Mouse (Mus musculus) neural tube, embryonic 12.5 days (tissue): Measurements from ENCODE around the gene 1810062G17Rik. TPM values are rescaled to one million over a fixed set of nuclear protein-coding genes. Genes with fewer than 3 reads are reported as not detected.

ENCODE experiments used
- ATAC-seq: fragments of 200-750 bp; cut with Nextera tagmentation; 2 replicates; pipeline ENCODE4 v1.8.0; 2017; ENCODE audit warnings: low read depth, mild to moderate bottlenecking, moderate TSS enrichment, moderate library complexity; ENCODE audit not compliant: low FRiP score
- H3K27ac ChIP-seq: fragments of 300-500 bp; sonication (generic); 2 replicates; pipeline ENCODE4 v1.5.1; 2016
- H3K27me3 ChIP-seq: fragments of 300-500 bp; sonication (generic); replicated peaks from 2 replicates; pipeline ENCODE4 v1.6.1; 2016; ENCODE audit warnings: mild to moderate bottlenecking
- H3K36me3 ChIP-seq: fragments of 300-500 bp; sonication (generic); 2 replicates; pipeline ENCODE4 v1.6.1; 2016; ENCODE audit warnings: mild to moderate bottlenecking
- H3K4me1 ChIP-seq: fragments of 300-500 bp; sonication (generic); 2 replicates; pipeline ENCODE4 v1.6.1; 2016
- H3K4me2 ChIP-seq: fragments of 300-500 bp; sonication (generic); replicated peaks from 2 replicates; pipeline ENCODE4 v1.6.1; 2016; ENCODE audit warnings: mild to moderate bottlenecking
- H3K4me3 ChIP-seq: fragments of 300-500 bp; sonication (generic); 2 replicates; pipeline ENCODE4 v1.5.1; 2016
- H3K9ac ChIP-seq: fragments of 300-500 bp; sonication (generic); 2 replicates; pipeline ENCODE4 v1.6.1; 2016; ENCODE audit warnings: mild to moderate bottlenecking
- H3K9me3 ChIP-seq: fragments of 300-500 bp; sonication (generic); 2 replicates; pipeline ENCODE4 v1.6.1; 2016; ENCODE audit warnings: mild to moderate bottlenecking
- WGBS: fragments of 180-500 bp; shearing (Covaris S2); methylation state at CpG from one replicate; pipeline ENCODE4 v1.1.7; 2016; 5-methylcytosine and 5-hydroxymethylcytosine counted together
- polyA plus RNA-seq: library from polyadenylated mRNA; unstranded; fragments of >200 nt; fragmentation: Nextera tagmentation; extraction: Ambion mirVana; gene quantifications from 2 replicates; pipeline ENCODE4 v1.2.1, GENCODE M21; 2016

Gene 1810062G17Rik
- polyA plus RNA-seq, 1 experiment from 2014 or later, result 0.22 TPM

DNA sequence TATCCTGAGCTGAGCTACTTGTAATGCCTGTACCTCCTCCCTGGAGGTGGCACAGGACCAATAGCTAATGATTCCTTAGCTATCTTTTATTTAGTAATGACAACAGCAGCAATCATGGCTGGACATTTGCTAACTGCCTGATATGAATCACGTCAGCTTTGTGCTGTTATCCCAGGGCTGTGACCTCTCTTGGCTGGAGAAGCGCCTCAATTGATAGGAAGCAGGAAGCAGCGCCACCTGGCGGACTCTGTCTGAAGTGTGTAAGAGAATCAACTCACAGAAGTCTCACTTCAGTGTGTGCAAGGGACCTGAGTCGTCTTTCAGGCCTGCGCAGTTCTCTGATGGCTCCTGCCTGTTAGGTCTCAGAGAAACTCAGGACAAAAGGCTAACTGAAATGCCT, 19.7 kb downstream of the 1810062G17Rik start:
- Histone ChIP-seq H3K9ac (no peak overlapping the region), H3K4me1 (no peaks in the 10 kb centered on the region), H3K36me3 (no peaks in the 10 kb centered on the region), H3K27ac (no peak overlapping the region), H3K4me3 (no peak overlapping the region), H3K9me3 (no peaks in the 10 kb centered on the region), H3K4me2 (peak overlapping the region; percentile 29; the same call in 1 of the 2 replicates), H3K27me3 (no peaks in the 10 kb centered on the region)
- 5% methylated on average over 6 of the region's 6 CpGs for WGBS
- ATAC-seq, result peak; percentile 77

DNA sequence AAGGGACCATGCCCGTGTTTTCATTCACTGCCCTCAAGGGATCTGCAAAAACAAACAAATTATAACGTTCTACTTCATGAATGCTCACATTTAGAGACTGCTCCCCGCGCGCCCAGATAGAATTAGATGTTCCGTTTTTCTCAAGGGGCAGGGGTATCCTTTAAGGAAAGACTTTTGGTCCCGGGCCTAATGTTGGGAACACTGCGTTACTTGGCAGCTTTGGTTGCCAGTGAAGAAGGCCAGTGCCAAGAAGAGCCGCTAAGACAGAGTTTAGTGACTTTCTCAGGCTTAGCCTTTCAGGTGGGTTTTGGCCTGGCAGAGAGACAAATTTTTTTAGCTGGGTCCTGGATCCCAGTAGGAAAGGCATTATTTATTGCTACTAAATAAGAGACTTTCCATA, 20.5 kb downstream of the 1810062G17Rik start:
- no peaks in the 10 kb centered on the region for H3K4me1 ChIP-seq
- no peaks in the 10 kb centered on the region for H3K9me3 ChIP-seq
- H3K9ac ChIP-seq, result no peak overlapping the region
- no peak overlapping the region for H3K4me3 ChIP-seq
- H3K27me3 ChIP-seq, result no peaks in the 10 kb centered on the region
- 89% methylated on average over 9 of the region's 9 CpGs for WGBS
- no peak for ATAC-seq
- no peaks in the 10 kb centered on the region for H3K36me3 ChIP-seq
- H3K27ac ChIP-seq, result no peak overlapping the region
- H3K4me2 ChIP-seq, result no peak overlapping the region

DNA sequence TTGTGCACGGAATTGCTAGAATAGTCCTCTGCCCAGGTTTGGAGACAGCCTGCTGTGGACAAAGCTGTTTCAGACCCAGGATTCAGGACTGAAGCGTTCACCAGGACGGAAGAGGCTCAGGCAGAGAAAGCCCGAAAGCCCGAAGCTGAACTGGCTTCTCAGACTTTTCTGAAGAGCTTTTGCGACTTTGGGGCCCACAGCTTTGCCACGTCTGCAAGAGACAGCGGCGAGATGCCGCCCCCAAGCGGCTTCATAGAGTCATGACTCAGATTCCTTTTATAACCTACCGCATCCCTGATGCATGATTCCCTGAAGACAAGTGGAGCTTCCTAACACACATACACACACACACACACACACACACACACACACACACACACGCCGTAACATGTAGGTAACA, 21.0 kb downstream of the 1810062G17Rik start:
- no peak for ATAC-seq
- no peaks in the 10 kb centered on the region for H3K27me3 ChIP-seq
- no peaks in the 10 kb centered on the region for H3K36me3 ChIP-seq
- no peaks in the 10 kb centered on the region for H3K9me3 ChIP-seq
- no peak overlapping the region for H3K4me3 ChIP-seq
- no peak overlapping the region for H3K27ac ChIP-seq
- no peak overlapping the region for H3K9ac ChIP-seq
- H3K4me2 ChIP-seq, result no peak overlapping the region
- WGBS, result 24% methylated on average over 14 of the region's 14 CpGs
- H3K4me1 ChIP-seq, result no peaks in the 10 kb centered on the region

DNA sequence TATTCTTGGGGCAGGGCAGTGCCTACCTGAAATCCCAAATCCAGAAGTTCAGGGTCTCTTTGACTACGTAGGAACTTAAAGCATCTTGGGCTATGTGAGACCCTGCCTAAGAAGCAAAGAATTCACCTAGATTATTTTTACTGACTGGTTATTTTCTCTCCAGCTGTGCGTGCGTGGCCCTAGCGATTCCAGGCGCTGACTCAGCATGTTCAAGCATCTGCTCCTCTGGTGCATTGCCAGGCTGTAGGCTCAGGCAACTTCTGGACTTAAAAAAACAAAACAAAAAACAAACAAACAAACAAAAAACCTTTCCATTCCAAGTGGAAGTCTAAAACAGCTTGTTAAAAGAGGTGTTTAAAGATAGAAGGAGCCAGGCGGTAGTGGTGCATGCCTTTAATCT, 22.5 kb downstream of the 1810062G17Rik start:
- Histone ChIP-seq H3K27ac (no peak overlapping the region), H3K9me3 (no peaks in the 10 kb centered on the region), H3K4me1 (no peaks in the 10 kb centered on the region), H3K4me2 (no peak overlapping the region), H3K9ac (no peak overlapping the region), H3K4me3 (no peak overlapping the region), H3K27me3 (no peaks in the 10 kb centered on the region), H3K36me3 (no peaks in the 10 kb centered on the region)
- WGBS, result 89% methylated on average over 6 of the region's 6 CpGs
- no peak for ATAC-seq

DNA sequence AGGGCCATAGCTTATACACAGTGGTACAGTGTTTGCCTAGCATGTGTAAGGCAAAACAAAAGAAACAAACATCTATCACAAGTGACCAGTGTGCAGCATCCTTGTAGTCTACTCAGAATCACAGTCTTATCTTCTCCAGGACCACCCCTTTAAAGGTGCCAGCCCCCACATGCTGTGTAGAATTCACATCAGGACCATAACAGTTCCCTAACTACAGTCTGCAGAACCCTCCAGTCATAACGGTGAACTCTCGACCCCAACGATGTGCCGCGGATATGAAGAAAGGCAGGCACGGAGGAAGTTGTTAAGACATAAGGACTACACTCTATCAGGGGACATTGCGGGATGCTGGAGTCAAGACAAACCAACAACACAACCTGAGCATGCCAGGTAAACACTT, 23.7 kb downstream of the 1810062G17Rik start:
- no peak for ATAC-seq
- H3K4me3 ChIP-seq, result no peak overlapping the region
- no peak overlapping the region for H3K4me2 ChIP-seq
- no peaks in the 10 kb centered on the region for H3K27me3 ChIP-seq
- no peaks in the 10 kb centered on the region for H3K36me3 ChIP-seq
- H3K4me1 ChIP-seq, result no peaks in the 10 kb centered on the region
- H3K9me3 ChIP-seq, result no peaks in the 10 kb centered on the region
- no peak overlapping the region for H3K9ac ChIP-seq
- H3K27ac ChIP-seq, result no peak overlapping the region
- 93% methylated on average over 7 of the region's 7 CpGs for WGBS

DNA sequence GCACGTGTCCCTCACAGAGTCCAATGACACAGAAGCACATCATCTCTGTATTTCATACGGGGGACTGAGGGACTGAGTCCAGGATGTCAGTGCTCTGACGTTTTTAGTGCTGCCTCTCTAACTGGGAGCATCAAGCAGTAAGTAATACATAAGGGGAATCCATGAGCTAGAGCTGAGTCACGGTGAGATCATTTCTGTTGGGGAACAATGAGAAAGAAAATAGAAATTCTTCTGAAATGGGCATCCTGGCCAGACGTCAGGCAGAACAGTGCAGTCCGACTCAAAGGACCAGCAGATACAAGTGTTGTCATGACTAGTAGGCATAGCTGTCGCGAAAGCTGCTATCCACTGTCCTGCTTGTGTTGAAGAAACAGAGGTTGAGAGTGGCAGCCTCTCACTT, 25.2 kb downstream of the 1810062G17Rik start:
- Histone ChIP-seq H3K27ac (no peak overlapping the region), H3K4me1 (no peaks in the 10 kb centered on the region), H3K4me3 (no peak overlapping the region), H3K36me3 (no peaks in the 10 kb centered on the region), H3K4me2 (no peak overlapping the region), H3K9ac (no peak overlapping the region), H3K9me3 (no peaks in the 10 kb centered on the region), H3K27me3 (no peaks in the 10 kb centered on the region)
- no peak for ATAC-seq
- 89% methylated on average over 8 of the region's 8 CpGs for WGBS

DNA sequence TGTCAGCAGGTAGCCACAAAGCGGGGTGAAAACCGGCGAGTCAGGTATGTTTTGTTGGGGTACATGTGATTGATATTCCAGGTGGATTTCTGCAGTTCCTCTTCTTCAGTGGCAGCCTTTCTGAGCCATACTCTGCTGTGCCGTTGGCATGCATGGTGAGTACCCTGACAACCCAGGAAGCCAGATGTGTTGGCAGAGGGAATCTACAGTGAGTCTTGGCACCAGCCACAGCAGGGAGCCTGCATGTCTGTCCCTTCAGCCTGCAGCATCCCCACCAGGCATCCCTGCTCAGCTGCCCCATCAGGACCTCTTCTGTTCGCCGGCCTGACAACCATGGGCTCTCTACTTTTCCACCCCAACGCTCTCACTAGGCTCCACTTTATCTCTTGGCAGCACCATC, 25.8 kb downstream of the 1810062G17Rik start:
- no peak overlapping the region for H3K27ac ChIP-seq
- no peak overlapping the region for H3K4me2 ChIP-seq
- H3K4me3 ChIP-seq, result no peak overlapping the region
- H3K9ac ChIP-seq, result no peak overlapping the region
- H3K27me3 ChIP-seq, result no peaks in the 10 kb centered on the region
- no peaks in the 10 kb centered on the region for H3K36me3 ChIP-seq
- ATAC-seq, result no peak
- whole genome bisulfite sequencing, result 81% methylated on average over 7 of the region's 7 CpGs
- no peaks in the 10 kb centered on the region for H3K9me3 ChIP-seq
- no peaks in the 10 kb centered on the region for H3K4me1 ChIP-seq

DNA sequence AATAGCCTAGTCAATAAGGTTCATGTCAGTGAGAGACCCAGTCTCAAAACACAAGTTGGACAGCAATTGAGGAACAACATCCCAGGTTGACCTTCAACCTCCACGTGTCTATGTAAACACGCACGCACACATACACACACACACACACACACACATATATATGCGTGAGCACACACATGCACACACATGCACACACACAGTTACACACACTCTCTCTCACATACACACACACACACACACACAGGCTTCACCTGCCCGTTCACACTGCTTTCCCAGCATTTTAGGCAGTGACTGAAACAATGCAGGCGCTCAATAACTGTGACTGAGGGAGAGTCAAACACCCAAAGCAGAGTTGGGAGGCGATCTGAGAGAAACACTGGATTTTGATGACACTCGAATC, 29.6 kb downstream of the 1810062G17Rik start:
- no peak overlapping the region for H3K27ac ChIP-seq
- H3K4me3 ChIP-seq, result no peak overlapping the region
- no peak overlapping the region for H3K9ac ChIP-seq
- H3K9me3 ChIP-seq, result no peaks in the 10 kb centered on the region
- H3K4me2 ChIP-seq, result no peak overlapping the region
- ATAC-seq, result no peak
- WGBS, result 86% methylated on average over 8 of the region's 8 CpGs
- no peaks in the 10 kb centered on the region for H3K4me1 ChIP-seq
- no peaks in the 10 kb centered on the region for H3K27me3 ChIP-seq
- H3K36me3 ChIP-seq, result no peaks in the 10 kb centered on the region

DNA sequence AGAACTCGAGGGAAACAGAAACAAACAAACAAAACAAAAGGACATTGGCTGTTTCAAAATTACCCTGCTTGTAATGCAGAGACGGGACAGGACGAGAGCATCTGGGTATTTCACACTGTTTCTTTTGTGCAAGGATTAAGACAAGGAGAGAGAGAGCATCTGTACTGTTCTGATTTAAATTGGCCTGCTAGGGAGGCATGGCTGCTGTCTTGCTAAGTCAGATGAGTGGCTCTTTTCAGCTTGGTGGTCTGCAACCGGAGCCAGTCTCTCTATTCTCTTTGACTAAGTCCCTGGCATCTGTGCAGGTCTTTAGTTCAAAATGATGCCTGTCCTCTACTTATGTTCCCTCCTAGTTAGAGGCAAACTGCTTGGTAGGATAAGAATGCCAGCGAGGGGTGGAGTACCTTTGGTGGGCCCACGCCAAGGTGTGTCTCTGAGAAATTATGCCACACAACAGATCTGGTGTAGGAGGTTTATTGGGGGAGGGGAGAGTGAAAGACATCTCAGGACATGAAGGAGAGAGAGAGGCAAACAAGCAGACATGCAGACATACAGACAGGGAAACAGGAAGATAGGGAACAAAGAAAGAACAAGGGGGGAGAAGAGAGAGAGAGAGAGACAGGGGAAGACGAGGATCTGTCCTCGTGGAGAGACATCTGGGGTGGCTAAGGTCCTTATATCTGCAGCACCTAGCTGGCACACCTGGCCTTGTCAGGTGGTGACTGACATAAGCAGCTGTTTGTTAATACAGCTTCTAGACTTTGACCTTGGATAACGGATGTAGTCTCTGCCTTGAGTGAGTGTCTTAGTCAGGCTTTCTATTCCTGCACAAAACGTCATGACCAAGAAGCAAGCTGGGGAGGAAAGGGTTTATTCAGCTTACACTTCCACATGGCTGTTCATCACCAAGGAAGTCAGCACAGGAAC, 30.3 kb downstream of the 1810062G17Rik start:
- H3K4me2 ChIP-seq, result no peak overlapping the region
- no peaks in the 10 kb centered on the region for H3K36me3 ChIP-seq
- H3K9ac ChIP-seq, result no peak overlapping the region
- H3K4me1 ChIP-seq, result no peaks in the 10 kb centered on the region
- WGBS, result 65% methylated on average over 10 of the region's 10 CpGs
- ATAC-seq, result no peak; the same call in 1 of the 2 replicates
- H3K9me3 ChIP-seq, result no peaks in the 10 kb centered on the region
- no peak overlapping the region for H3K27ac ChIP-seq
- H3K27me3 ChIP-seq, result no peaks in the 10 kb centered on the region
- H3K4me3 ChIP-seq, result no peak overlapping the region

DNA sequence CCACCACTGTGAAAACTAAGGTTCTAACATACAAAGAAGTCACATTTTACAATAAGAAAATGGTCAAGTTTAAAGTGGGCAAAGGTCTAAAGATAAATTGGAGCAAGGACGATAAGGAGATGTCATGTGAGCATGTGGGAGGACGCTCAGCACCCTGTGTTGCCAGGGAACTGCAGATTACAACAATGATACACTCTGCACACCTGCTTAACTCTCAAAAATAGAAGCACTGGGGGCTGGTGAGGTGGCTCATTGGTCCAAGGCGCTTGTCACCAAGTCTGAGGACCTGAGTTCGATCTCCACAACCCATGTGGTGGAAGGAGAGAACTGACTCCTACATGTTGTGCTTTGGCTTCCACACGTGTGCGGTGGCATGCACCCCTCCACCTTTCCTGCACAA, 35.8 kb downstream of the 1810062G17Rik start:
- no peak overlapping the region for H3K4me2 ChIP-seq
- 93% methylated on average over 6 of the region's 6 CpGs for WGBS

DNA sequence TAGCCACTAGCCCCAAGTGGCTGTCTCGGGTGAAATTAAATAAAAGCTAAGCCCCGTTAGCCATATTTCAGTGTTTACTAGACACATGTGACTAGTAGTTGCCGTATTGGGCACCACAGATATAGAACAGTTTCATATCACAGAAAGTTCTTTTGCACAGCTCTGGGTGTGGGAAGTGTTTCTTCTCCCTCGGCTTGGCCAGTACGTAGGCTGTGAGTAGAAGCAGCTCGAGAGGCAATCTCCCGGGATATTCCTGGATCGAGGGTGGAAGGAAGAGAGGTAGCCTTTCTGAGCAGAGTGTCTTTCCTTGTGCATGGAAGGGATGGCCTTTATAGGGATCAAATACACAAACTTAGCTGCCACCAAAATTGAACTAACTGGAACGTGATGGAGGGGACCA, 40.5 kb downstream of the 1810062G17Rik start:
- H3K27me3 ChIP-seq, result peaks cover 15% of the 10 kb centered on the region
- H3K4me2 ChIP-seq, result no peak overlapping the region
- H3K9ac ChIP-seq, result no peak overlapping the region
- WGBS, result 91% methylated on average over 9 of the region's 9 CpGs
- H3K27ac ChIP-seq, result no peak overlapping the region
- ATAC-seq, result no peak
- H3K36me3 ChIP-seq, result no peaks in the 10 kb centered on the region
- H3K4me1 ChIP-seq, result no peaks in the 10 kb centered on the region
- no peaks in the 10 kb centered on the region for H3K9me3 ChIP-seq
- no peak overlapping the region for H3K4me3 ChIP-seq

More for the DNA sequence above, 35.8 kb downstream of the 1810062G17Rik start:
- no peaks in the 10 kb centered on the region for H3K36me3 ChIP-seq
- H3K27me3 ChIP-seq, result no peaks in the 10 kb centered on the region
- ATAC-seq, result no peak
- no peak overlapping the region for H3K27ac ChIP-seq
- H3K9me3 ChIP-seq, result no peaks in the 10 kb centered on the region
- H3K9ac ChIP-seq, result no peak overlapping the region
- no peak overlapping the region for H3K4me3 ChIP-seq
- H3K4me1 ChIP-seq, result no peaks in the 10 kb centered on the region

DNA sequence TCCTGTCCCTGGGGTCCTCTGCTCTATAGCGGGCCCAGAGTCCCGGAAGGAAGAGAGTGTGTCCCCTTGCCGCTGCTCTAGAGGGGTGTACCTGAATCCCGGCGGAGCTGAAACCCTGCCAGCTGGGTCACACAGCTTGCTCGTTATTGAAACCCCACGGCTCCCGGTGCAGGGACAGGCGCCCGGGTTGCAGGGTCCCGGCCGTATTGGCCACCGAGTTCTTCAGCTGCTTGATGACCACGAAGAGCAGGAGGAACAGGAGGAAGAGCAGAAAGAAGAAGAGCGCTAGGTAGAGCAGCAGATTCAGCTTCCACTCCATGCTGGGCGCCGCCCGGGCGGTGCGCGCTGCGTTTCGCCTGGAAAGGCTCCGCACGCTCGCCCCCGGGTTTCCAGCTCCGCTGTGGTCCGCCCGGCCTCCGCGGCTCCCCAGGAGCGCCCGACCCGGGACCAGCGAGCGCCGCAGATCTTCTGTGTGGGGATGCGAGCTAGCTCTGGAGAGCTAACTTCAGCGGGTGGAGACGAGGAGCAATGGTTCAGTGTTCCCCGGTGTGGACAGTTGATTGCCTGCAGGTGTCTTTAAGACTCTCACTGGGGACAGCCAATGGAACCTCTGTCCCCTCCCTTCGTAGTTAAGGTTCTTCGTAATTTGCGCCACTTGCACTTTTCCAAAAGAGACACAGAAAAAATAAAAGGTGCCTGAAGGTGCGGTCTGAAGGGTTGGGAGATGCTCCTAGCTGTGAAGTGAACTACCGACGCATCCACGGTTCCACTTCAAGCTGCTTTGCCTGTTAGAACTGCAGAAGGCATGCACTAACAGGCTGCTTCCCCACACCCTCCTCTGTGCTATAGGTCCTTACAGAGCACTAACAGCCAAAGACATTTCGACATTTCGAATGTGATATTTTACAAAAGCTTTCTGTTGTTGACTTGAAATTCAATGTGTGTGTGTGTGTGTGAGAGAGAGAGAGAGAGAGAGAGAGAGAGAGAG, 45.6 kb downstream of the 1810062G17Rik start, which contains the start of gene Gm11549:
TSS of gene Gm11549 (minus strand) at position 741 of the 988 bp plus-strand sequence.
- Histone ChIP-seq H3K36me3 (no peaks in the 10 kb centered on the region), H3K9me3 (no peaks in the 10 kb centered on the region), H3K27me3 (peaks cover 31% of the 10 kb centered on the region), H3K4me3 (peak within 1 kb of the TSS; percentile 54), H3K4me1 (no peaks in the 10 kb centered on the region; the same call in 1 of the 2 replicates), H3K4me2 (peak within 1 kb of the TSS; percentile 97), H3K27ac (no peak within 1 kb of the TSS), H3K9ac (peak within 1 kb of the TSS; percentile 60)
- under 1% methylated on average over 51 of the region's 51 CpGs for WGBS
- ATAC-seq, result peak; percentile 73
